Mouse (Mus musculus): ENCODE data around the gene Vmp1. TPM values are rescaled to one million over a fixed set of nuclear protein-coding genes. Genes with fewer than 3 reads are reported as not detected.

The Vmp1 gene
- total RNA-seq, 2 experiments from 2014 or later = 111 to 116 TPM

DNA sequence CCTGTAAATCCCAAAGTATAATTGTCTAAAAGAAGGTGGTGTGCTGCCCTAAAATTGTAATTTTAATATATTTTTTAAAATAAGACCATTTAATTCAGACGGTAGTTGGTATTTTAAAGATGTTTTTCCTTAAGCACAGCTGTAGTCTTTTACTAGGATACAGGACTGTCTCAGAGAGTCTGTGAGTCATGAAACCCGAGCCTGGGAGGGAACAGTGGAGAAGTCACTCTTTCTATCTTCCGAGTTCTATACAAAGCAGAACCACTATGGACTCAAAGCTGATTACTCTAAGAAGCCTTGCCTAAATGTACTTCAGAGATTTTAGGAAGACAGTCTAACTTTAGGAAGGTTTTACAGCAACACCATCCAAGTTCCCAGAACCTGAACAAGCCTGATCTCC, 81.5 kb downstream of the Vmp1 start:
- no peak for DNase-seq (ENCODE audit: low spot score in 2 of 2)

DNA sequence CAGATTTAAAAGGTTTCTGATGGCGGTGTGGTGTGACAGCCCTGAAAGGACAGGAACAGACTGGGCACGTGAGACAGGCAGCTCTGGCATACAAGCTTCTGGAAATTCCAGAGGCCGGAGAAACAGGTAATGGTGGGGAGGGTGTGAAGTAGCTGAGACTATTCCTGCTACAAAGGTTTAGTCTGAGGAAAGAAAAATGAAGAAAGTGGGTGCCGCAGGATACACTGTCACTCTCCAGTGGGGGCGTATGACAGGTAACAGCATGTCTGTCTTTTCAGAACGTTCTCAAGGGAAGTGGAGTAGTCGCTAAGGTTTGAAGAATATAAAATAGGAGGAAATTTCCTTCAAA, 83.5 kb downstream of the Vmp1 start:
- no peak for DNase-seq (ENCODE audit: low spot score in 2 of 2)

DNA sequence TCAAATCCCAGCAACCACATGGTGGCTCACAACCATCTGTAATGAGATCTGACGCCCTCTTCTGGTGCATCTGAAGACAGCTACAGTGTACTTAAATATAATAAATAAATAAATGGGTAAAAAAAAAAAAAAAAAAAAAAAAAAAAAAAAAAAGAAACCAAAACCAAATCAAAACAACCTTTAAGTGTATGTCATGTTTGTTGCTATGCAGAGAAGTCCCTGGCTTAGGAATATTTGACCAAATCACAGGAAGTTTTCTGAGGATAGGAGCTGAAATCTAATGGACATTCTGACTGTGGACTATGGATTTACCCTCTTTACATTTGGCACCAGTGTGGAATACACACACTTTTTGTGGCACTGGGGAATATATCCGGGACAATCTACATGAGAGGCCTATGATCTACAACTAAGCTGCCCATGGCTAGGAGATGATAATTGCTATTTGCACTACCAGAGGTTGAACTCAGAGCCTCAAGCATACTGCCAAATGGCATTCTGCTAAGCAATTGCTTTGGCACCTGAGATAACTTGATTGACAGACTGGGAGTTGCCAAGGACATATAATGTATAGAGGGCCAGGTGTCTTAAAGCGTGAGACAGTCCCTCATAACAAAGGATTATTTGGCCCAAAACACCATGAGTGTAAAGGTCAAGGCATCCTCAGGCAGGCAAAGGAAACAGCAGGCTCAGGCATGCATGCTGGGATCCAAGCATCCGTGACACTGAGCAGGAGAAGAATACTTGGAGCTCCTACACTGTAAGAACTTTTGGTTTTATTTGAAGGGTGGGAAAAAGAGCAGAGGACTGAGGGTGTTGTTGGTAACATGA, 84.0 kb downstream of the Vmp1 start:
- DNase-seq (ENCODE audit: low spot score in 2 of 2) = no peak

DNA sequence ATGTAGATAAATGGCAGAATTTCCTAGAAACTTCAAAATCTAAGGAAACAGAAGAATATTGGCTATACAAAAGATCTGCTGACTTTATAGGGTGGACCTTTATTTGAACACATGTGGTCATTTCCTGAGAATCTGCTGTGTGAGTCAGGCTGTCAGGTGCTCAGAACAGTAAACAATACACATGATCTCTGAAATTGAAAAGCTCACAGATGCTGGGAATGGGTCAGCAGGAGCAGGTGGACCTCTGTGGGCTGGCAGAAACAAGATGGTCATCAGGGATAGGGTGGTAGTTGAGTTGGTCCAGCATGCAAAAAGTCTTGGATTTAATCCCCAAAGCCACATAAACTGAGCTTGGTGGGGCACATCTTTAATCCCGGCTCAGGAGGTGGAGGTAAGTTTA, 85.1 kb downstream of the Vmp1 start:
- DNase-seq (ENCODE audit: low spot score in 2 of 2) = no peak

DNA sequence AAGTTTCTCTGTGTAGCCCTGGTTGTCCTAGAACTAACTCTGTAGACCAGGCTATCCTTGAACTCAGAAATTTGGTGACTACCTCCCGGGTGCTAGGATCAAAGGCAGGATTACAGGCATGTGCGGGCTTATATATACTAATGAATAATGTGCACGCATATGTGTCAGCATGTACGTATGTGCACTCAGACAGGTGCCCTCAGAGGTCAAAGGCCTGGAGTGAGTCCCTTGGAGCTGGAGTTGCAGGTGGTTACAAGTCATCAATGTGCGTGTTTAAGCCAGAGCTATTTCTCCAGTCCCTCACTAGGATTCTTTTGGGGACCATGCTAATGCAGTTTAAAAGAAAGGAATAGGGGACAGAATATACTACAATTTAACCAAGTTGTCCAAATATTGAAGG, 85.5 kb downstream of the Vmp1 start:
- DNase-seq (ENCODE audit: low spot score in 2 of 2) = no peak

DNA sequence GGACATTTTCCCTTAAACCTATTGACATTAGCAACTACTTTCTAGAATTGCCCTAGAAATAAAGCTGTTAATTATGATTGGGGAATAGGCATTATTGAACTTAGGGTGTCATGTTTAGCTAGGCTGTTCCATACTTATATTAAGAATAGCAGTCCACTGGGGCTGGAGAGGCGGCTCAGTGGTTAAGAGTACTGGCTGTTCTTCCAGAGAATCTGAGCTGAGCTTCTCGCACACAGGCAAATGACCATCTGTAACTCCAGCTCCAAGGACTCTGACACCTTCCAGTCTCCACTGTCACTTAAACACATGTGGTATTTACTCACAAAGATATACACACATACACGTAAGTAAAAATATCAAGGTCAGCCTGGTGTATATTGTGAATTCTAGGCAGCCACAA, 86.7 kb downstream of the Vmp1 start:
- DNase-seq (ENCODE audit: low spot score in 2 of 2) = no peak

DNA sequence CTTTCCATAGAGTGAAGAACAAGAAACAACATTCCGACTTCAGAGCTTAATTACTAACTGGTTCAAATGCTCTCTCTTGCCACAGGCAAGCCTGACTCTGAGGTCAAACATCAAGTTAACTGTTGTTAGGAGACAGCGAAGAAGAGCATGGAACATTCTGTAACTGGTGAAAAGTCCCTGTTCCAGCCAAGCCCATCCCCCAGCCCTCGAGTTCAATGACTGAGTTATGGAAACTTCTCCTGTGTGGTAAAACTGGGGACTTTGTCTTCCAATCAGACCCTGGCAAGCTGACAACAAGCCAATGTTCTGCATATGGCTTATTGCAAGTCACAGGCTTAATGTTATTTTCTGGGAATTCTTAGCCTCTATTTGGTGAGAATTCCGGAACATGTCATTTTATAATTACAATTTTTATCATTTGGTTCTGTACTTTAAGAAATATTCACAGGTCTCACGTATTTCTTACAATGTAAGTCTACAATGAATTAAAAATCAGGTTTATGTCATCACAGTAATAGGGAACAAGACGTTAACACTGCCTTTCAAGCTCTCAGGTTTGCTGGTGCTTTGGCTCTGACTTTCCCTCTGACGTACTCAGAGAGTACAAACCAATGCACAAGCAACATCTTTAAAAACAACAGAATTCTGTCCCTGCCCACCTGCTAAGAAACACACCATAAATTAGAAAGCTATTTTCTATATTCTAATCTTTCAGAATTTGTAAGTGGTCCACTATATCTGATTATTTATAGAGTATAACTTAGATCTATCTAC, 87.3 kb downstream of the Vmp1 start:
- DNase-seq (ENCODE audit: low spot score in 2 of 2) = peak; percentile 7 to 81

DNA sequence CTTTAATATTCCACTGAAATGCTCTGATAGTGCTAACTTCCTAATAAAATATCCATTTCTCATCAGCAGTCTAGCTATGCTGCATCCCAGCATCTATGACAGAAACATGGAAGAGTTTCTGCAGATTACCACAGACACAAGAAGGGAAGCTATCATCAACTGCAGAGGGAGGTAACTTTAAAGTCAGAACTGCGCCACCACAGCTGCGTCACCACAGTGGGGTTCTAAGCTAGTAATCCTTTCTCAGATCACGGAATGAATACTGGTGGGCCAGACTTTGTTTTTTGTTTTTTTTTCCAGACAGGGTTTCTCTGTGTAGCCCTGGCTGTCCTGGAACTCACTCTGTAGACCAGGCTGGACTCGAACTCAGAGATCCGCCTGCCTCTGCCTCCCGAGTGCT, 88.3 kb downstream of the Vmp1 start:
- DNase-seq (ENCODE audit: low spot score in 2 of 2) = no peak

DNA sequence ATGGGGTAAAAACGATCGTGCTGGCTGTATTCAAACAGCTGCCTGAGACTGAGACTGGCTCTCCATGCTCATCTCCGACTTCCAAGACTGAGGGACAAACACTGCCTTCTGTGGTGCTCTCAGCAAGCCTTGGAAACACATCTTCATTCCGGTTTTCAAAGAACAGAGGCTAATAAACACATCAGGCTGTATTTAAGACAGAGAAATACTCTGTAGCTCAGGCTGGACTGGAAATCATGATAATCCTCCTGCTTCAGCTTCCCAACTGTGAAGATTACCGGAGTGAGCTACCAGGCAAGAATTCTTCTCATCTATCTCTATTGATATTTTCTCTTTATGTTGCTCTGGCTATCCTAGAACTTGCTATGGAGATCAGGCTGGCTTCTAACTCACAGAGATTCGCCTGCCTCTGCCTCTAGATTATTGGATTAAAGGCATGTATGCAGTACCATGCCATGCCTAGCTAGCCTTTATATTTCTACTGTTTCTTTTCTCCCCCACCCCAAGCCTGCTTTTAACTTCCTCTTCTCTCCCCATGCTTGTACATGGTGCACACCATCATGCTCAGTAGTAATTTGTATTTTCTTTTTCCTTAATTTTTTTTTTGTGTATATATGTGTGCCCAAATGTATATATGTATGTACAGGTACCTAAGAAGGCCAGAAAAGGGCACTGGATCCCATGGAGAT, 89.3 kb downstream of the Vmp1 start:
- DNase-seq (ENCODE audit: low spot score in 2 of 2) = no peak

DNA sequence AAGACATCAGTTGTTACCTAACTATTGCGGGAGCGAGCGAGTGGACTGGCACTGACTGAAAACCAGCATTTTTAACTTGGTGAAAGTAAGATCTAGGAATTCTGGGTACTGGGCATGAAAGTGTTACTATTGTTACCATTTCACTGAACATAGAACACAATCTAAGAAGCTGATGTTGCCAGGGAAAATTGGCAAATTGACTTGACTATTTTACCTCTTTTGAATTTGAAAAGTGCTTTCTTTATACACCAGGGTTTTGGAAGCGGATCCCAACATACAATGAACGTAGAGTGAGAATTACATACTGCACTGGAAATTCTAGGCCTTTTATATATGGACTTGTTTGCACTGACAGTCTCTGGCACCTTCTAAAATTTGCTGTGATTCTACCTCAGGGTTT, 90.2 kb downstream of the Vmp1 start:
- no peak for DNase-seq (ENCODE audit: low spot score in 2 of 2)

DNA sequence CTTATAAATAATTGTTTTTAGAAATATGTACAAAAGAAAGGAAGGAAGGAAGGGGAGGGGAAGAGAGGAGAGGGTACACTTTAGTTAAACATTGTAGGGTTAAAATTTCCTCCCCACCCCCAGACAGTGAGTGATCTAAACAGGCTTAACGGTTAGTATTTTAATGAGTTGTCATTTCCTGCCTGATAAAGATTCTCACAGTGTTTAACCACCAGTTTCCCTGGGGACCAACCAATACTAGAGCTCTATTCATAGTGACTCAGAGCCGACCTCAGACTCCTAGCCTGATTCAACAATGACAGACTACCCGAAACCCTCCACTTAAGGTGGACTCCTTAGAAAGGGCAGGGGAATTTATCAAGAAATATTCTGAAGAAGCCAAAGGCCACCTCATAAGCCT, 90.6 kb downstream of the Vmp1 start:
- DNase-seq (ENCODE audit: low spot score in 2 of 2) = no peak

DNA sequence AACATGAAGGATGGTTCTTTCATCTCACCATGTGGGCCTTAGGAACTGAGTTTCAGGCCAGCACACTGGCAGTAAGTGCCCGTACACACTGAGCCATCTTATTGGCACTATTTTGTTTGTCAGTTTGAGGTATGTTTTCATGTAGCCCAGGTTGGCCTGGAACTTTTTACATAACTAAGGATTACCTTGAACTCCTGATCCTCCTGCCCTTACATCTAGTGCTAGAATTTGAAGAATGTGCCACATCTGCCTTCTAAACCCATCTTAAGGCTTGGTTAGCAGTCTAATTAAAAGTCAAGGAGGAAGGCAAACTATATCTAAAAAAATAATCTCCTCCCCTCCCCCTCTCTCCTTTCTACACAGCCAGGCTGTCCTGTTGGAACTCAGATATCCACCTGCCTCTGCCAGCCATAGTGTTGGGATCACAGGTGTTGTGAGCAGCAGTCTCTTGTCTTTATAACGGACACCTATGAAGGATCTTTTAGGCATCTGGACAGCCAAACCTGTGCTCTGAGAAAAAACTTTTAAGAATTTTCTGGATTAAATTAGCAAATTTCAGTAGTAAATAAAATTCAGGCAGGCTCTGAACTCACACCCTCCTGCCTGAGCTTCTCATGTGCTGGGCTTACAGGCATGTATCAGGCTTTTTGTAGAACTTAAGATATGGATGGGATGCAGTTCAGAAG, 91.6 kb downstream of the Vmp1 start:
- no peak for DNase-seq (ENCODE audit: low spot score in 2 of 2)

DNA sequence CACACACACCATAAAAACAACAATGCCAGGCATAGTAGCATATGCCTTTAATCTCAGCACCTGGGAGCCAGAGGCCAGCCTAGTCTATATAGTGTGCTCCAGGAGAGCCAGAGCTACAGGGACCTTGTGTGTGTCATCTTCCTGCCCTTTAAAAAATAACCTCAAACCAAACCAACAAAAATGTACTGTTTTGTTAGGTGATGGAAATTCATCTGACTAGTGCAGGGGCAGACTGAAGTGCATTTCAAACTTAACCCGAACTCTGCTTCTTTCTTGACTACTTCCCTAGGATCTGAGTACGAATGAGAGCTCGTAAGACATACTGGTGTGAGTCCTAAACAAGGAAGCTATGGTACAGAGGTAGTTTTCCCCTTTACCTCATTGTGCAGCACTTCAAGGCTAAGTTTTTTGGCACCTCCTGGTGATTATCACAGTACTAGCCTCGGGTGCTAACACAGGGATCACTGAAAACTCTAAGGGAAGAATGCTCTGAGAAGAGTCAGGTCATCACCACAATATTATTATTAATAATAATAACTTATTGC, 92.3 kb downstream of the Vmp1 start:
- DNase-seq (ENCODE audit: low spot score in 2 of 2) = no peak

DNA sequence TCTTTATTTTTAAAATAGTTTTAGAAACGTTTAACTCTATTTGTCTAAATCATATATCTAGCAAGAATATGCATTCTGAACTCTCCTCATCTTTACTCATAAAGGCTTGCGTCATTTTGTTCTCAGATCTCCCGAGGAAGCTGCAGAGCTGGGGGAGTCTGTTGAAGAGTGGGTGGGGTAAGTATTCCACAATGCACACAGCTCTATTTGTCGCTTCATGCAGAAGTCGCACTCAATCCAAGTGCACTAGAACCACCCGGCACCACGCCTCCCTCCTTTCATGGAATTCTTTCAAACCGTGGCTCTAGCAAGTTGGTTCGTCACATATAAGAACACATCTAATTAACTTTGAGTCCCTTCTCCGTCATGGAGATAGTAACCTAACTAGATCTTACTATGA, 93.1 kb downstream of the Vmp1 start:
- no peak for DNase-seq (ENCODE audit: low spot score in 2 of 2)

DNA sequence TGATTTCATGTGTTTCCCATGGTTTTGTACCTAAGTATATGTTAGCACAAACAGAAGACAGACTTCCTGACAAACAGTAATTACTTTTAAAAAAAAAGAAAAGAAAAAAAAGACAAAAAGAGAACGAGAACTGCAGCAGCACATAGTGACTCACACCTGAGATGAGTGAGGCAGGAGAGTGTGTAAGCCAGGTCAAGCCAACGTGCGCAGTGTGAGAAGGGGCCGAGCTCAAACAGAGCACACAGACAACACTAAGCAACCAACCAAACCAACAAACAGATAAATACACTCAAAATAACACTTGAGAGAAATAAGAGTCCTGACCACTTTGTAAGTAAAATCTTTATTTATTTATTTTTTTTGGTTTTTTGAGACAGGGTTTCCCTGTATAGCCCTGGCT, 93.6 kb downstream of the Vmp1 start:
- no peak for DNase-seq (ENCODE audit: low spot score in 2 of 2)

DNA sequence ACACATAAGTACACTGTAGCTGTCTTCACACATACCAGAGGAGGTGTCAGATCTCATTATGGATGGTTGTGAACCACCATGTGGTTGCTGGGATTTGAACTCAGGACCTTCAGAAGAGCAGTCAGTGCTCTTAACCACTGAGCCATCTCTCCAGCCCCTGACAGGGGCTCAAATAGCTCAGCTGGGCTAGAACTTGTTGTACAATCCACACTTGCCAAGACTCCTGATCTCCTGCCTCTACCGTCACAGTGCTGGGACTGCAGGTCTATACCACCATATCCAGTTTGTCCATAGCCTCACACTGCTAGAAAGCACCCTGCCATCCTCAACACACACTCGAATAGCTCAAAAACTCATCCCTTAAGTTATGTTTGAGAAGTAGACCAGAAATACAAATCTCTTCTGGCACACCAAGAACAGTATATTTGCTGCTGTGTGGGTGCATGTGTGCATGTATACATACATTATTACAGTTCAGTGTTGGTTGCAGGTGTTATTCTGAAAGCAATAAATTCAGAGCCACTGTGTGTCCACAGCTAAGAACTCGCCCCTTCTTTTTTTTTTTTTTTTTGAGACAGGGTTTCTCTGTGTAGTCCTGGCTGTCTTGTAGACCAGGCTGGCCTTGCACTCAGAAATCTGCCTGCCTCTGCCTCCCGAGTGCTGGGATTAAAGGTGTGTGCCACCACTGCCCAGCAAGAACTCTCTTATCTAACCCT, 94.9 kb downstream of the Vmp1 start:
- DNase-seq (ENCODE audit: low spot score in 2 of 2) = no peak

DNA sequence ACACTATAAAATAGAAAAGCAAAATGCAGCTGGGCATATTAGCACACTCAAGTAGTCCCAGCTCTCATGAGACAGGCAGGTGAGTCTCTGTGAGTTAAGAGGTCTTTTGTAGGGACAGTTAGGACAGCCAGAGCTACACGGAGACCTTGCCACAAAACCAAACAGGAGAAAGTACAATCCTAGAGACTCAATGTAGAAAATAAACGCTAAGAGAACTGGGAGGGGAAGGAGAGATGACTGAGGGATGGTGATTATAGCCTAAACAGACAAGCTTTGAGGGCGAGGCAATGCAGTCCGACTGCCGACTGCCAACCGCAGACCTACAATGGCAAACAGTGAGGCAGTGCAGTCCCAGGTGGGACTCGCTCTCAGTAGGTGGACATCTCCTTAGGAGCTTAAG, 95.8 kb downstream of the Vmp1 start:
- DNase-seq (ENCODE audit: low spot score in 2 of 2) = no peak

DNA sequence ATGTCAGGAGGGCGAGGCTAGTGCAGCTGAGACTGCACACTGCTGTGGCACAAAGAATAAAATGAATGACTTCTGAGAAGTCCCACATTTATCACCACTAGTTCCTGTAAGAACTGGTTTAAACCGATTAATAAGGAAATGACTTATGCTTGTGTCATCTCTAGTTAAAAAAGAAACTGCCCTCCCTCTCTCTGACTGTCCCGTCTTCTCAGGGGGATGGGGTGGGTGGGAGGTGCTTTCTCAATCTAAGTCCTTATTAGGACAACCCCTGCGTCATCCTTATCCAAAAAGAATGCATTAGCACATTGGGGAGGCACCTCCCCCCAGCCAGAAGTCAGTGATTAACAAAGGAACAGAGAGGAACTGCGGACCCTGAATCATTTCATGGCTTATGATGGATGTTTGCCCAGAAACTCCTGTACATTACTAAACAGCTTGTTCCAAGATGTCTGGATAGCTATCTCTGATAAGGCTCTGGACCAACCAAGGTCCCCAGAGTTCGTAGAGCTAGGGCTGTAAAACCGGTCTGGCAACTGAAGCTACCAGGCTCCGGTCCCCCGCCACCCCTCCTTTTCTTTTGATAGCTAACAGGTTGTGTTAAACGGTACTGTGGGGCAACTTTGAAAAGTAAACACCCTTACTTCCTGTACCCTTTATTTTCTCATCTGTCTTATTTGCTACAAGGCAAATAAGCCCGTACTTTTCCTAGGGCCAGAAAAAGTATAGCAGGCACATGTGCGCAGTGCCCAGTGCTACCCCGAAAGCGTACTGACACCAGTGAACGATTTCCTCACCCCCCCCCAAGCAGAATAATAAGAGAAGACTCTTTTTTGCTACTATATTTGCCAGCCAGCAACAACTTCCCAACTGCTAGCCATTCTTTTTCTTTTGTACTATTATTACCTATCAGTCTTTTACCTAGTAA, 96.5 kb downstream of the Vmp1 start:
- DNase-seq (ENCODE audit: low spot score in 2 of 2) = peak in 1 of 2 experiments; percentile 22

DNA sequence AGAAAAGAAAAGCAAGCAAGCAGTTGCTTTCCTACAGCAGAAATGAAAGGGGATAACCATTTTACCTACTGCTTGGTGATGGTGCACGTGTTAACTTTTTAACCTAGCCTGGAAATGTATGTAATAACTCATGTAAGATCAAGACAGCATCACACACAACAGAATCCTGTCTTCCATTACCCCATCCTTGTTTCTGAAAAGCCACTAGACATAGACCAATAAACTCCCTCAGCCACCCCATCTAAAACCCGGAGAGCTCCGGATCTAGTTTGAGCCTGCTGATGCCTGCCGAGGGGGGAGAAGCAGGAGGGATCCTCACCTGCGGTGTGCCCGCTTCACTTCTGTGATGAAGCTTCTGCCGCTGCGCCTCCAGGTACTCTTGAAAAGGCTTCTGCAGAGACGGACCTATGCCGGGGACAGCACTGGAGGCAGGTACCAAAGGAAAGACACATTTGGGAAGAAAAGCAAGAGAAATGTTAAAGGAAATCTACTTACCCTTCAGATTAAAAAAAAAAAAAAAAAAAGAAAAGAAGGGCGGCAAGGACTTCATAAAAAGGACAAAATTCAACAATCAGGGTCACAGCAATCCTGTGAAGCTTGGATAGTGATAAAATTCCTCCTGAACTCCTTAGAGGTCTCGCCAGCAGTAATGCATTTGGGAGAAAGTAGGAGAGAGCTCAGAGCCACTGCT, 97.3 kb downstream of the Vmp1 start:
- DNase-seq (ENCODE audit: low spot score in 2 of 2) = no peak
